Mouse (Mus musculus) midbrain, embryonic 16.5 days (tissue): ENCODE results near the gene Wnt9a. TPM values are rescaled to one million over a fixed set of nuclear protein-coding genes. Genes with fewer than 3 reads are reported as not detected.
"Not testable (repeated sequence)": the region's sequence is repeated elsewhere in the genome, so short reads cannot be mapped to it uniquely, and the experiment has no call there.

Source experiments
- ATAC-seq: fragments of 200-750 bp; cut with Nextera tagmentation; 2 replicates; pipeline ENCODE4 v1.8.0; 2017; ENCODE audit warnings: moderate TSS enrichment
- H3K27ac ChIP-seq: fragments of 300-500 bp; sonication (generic); 2 replicates; pipeline ENCODE4 v1.5.1; 2014; ENCODE audit warnings: mild to moderate bottlenecking, low read length, mixed read lengths
- H3K27me3 ChIP-seq: fragments of 300-500 bp; sonication (generic); 2 replicates; pipeline ENCODE4 v1.6.1; 2014; ENCODE audit warnings: low read depth, low read length, mixed read lengths; ENCODE audit not compliant: control insufficient read depth, insufficient read depth
- H3K36me3 ChIP-seq: fragments of 300-500 bp; sonication (generic); 2 replicates; pipeline ENCODE4 v1.6.1; 2014; ENCODE audit warnings: mild to moderate bottlenecking, low read length, moderate library complexity, mixed read lengths; ENCODE audit not compliant: control insufficient read depth, insufficient read depth
- H3K4me1 ChIP-seq: fragments of 300-500 bp; sonication (generic); 2 replicates; pipeline ENCODE4 v1.6.1; 2014; ENCODE audit warnings: mild to moderate bottlenecking, low read length, mixed read lengths; ENCODE audit not compliant: control insufficient read depth, insufficient read depth
- H3K4me2 ChIP-seq: fragments of 300-500 bp; sonication (generic); 2 replicates; pipeline ENCODE4 v1.6.1; 2014; ENCODE audit warnings: mild to moderate bottlenecking, low read length, mixed read lengths
- H3K4me3 ChIP-seq: fragments of 300-500 bp; sonication (generic); 2 replicates; pipeline ENCODE4 v1.5.1; 2014; ENCODE audit warnings: low read depth, mild to moderate bottlenecking, low read length, moderate library complexity, mixed read lengths
- H3K9ac ChIP-seq: fragments of 300-500 bp; sonication (generic); 2 replicates; pipeline ENCODE4 v1.6.1; 2014; ENCODE audit warnings: low read depth, low read length, mixed read lengths
- H3K9me3 ChIP-seq: fragments of 300-500 bp; sonication (generic); replicated peaks from 2 replicates; pipeline ENCODE4 v1.6.1; 2014; ENCODE audit warnings: mild to moderate bottlenecking, low read length, mixed read lengths; ENCODE audit not compliant: control insufficient read depth, poor library complexity, severe bottlenecking
- WGBS: fragments of 180-500 bp; shearing (Covaris S2); extraction: QIAGEN DNeasy Blood & Tissue Kit; methylation state at CpG from one replicate; pipeline ENCODE4 v1.1.7; 2014; 5-methylcytosine and 5-hydroxymethylcytosine counted together
- polyA plus RNA-seq: library from polyadenylated mRNA; unstranded; fragments of >200 nt; fragmentation: Nextera tagmentation; extraction: Ambion mirVana; gene quantifications from 2 replicates; pipeline ENCODE4 v1.2.1, GENCODE M21; 2015

Gene Wnt9a
- polyA plus RNA-seq, 1 experiment from 2014 or later, result 3.6 TPM

DNA sequence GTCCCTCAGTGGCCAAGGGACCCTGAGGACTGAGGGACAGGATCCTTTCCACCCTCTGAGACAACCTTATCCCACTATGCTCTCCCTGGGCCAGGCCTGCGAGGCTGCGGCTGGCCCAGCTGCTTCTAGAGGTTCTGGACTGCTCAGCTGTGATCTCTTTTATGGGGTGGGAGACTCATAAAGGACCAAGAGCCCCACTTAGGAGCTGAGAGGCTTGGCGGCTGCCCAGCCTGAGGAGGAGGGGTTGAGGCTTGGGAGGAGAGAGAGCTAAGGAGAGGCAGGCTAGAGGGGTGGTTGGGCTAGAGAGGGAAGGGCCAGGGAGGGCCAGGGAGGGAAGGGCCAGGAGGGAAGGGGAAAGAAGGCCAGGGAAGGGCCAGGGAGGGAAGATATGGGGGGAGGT is 57.7 kb downstream of the Wnt9a start:
- Histone ChIP-seq H3K27me3 (no peaks in the 10 kb centered on the region), H3K9ac (no peak overlapping the region), H3K4me1 (no peaks in the 10 kb centered on the region), H3K36me3 (no peaks in the 10 kb centered on the region), H3K4me3 (no peak overlapping the region), H3K27ac (no peak overlapping the region), H3K4me2 (no peak overlapping the region), H3K9me3 (no peaks in the 10 kb centered on the region)
- WGBS, result 59% methylated on average over 3 of the region's 3 CpGs
- ATAC-seq, result no peak

DNA sequence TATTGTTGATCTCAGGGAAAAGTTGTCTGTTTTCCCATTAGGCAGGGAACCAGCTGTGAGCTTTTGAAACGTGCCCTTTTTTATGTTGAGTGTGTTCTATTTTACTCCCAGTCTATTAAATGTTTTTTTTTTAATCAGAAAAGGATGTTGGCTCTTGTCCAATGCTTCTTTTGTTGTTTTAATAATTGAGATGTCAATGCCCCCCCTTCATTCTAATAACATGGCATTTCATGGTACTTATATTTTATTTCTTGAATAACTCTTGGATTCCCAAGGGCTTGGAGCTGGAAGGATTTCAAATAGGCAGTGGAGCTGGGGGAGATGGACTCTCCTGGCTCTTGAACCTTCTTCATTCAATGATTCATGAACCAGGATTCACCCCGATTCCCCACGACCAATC is 59.3 kb downstream of the Wnt9a start:
- Histone ChIP-seq H3K4me1 (no peaks in the 10 kb centered on the region), H3K9me3 (no peaks in the 10 kb centered on the region), H3K27ac (no peak overlapping the region), H3K36me3 (no peaks in the 10 kb centered on the region), H3K4me3 (no peak overlapping the region), H3K27me3 (no peaks in the 10 kb centered on the region), H3K4me2 (no peak overlapping the region), H3K9ac (no peak overlapping the region)
- WGBS, result 37% methylated on average over 3 of the region's 3 CpGs
- ATAC-seq, result no peak

DNA sequence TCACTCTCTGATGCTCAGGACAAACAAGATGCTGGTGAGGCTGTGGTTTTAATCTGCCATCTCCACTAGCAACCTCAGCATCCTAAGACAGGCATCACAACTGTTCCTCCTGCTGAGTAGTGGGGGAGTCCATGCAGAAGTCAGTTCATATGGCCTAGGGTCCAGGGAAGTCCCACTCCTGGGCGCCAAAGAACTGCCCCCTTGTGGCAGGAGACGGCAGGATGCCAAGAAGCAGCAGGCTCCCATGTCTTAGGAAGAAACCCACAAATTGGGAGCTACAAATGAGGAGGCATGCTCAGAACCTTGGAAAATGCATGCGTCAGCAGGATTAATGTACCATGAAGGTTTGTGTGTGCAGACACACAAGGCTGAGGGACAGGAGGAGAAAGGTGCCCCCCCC is 59.9 kb downstream of the Wnt9a start:
- Histone ChIP-seq H3K27ac (no peak overlapping the region), H3K4me3 (no peak overlapping the region), H3K4me2 (no peak overlapping the region), H3K9me3 (no peaks in the 10 kb centered on the region), H3K36me3 (no peaks in the 10 kb centered on the region), H3K27me3 (no peaks in the 10 kb centered on the region), H3K4me1 (no peaks in the 10 kb centered on the region), H3K9ac (no peak overlapping the region)
- 18% methylated on average over 3 of the region's 3 CpGs for WGBS
- no peak for ATAC-seq

DNA sequence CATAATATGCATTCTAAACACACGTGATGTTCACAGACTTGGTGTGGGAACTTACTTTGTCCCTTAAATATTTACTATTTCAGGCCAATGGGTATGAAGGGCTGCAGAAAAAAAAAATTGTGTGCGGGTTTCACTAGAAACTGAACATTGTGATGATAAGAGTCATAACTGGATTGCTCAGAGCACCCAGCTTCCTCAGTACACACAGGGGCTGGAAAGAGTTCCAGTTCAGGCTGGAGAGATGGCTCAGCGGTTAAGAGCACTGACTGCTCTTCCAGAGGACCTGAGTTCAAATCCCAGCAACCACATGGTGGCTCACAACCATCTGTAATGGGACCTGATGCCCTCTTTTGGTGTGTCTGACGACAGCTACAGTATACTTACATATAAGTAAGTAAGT is 61.2 kb downstream of the Wnt9a start:
- H3K4me1 ChIP-seq, H3K4me3 ChIP-seq, H3K27me3 ChIP-seq, H3K36me3 ChIP-seq, H3K9me3 ChIP-seq, ATAC-seq, H3K4me2 ChIP-seq, H3K9ac ChIP-seq, H3K27ac ChIP-seq: not testable (repeated sequence)
- WGBS, result 82% methylated on average over 4 of the region's 4 CpGs

DNA sequence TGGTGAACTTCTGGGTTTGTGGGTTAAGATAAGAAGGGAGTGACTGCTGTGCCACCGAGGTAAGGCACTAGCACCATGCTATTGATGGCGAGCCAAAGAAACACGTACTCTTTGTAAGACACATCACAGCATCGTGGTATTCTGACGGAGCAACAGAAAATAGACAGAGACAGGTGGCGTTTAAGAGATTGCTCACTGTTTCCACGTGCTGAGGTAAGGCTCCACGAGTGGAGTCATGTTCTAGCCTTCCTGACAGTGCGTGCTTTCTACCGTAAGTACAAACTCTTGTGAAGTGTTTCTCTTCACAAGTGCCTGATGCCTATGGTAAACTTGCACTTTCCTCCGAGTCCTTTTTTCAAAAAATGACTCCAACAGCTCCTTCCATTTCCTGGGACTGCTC is 63.1 kb downstream of the Wnt9a start:
- H3K9ac ChIP-seq, result no peak overlapping the region
- H3K4me1 ChIP-seq, result no peaks in the 10 kb centered on the region
- H3K4me2 ChIP-seq, result no peak overlapping the region
- H3K27ac ChIP-seq, result no peak overlapping the region
- no peaks in the 10 kb centered on the region for H3K36me3 ChIP-seq
- 79% methylated on average over 11 of the region's 11 CpGs for WGBS
- H3K9me3 ChIP-seq, result no peaks in the 10 kb centered on the region
- no peaks in the 10 kb centered on the region for H3K27me3 ChIP-seq
- no peak overlapping the region for H3K4me3 ChIP-seq
- no peak for ATAC-seq

DNA sequence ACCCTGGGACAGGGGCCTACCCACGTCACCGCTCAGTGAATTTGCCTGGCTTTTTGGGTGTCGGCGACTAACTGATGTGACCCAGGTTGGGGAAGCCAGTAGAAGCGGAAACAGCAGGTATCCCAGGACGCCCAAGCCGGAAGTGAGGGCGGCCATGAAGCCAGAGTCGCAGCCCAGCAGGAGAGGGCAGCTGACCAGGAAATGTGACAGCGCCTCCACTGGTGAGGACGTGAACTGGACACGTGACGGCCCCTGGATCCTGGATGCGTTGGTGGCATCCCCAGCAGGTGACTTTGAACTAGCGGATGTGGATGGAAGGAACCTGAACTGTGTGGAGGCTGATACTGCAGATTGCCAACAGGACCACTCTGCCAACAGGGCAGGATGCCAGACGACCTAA is 68.7 kb downstream of the Wnt9a start, which contains the start of gene Prss38:
Gene Prss38 (minus strand): TSS at position 183 of the 400 bp plus-strand sequence.
- ATAC-seq, result no peak
- no peak within 1 kb of the TSS for H3K4me2 ChIP-seq
- no peak within 1 kb of the TSS for H3K4me3 ChIP-seq
- H3K4me1 ChIP-seq, result no peaks in the 10 kb centered on the region
- WGBS, result 82% methylated on average over 16 of the region's 16 CpGs
- no peaks in the 10 kb centered on the region for H3K27me3 ChIP-seq
- no peaks in the 10 kb centered on the region for H3K36me3 ChIP-seq
- H3K9ac ChIP-seq, result no peak within 1 kb of the TSS; the same call in 1 of the 2 replicates
- no peak within 1 kb of the TSS for H3K27ac ChIP-seq
- no peaks in the 10 kb centered on the region for H3K9me3 ChIP-seq

DNA sequence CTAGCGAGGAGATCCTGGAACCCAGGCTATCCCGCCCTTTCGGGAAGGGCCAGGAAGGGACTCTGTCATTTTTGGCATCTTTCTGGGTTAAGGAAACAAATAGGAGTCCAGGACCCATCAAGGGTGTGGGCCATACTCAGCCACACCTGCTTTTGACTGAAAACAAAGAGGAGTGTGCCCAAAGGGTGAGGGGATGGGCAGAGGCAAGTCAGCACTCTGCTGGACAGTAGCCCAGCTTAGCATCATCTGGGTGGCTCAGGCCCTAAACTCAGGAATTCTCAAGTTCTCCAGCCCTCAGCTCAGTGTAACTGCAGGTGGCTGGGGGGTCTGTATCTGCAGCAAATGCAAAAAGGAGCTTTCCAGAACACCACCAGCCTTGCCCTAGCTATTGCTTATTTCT is 71.3 kb downstream of the Wnt9a start:
- H3K27me3 ChIP-seq, result no peaks in the 10 kb centered on the region
- ATAC-seq, result no peak
- H3K9ac ChIP-seq, result no peak overlapping the region
- no peak overlapping the region for H3K4me2 ChIP-seq
- no peak overlapping the region for H3K4me3 ChIP-seq
- no peaks in the 10 kb centered on the region for H3K9me3 ChIP-seq
- WGBS, result 86% methylated on average over 3 of the region's 3 CpGs
- no peaks in the 10 kb centered on the region for H3K36me3 ChIP-seq
- no peak overlapping the region for H3K27ac ChIP-seq
- H3K4me1 ChIP-seq, result no peaks in the 10 kb centered on the region

DNA sequence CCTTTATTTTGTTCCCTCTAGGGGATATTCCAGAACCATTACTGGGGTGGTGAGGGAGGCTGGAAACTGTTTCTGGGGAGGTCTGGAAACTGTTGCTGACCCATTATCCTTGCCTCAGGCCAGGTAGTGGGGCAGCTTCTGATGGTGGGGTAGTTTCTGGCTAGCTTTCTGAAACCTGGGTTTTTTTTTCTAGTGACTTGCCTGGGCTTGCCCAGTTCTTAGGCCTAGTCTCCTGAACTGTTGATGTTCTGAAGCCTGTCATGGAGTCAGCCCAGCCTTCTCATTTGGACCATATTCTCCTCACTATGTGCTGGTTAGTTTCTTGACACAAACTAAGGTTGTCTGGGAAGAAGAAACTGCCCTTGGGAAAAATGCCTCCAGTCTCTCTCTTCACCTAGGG is 72.8 kb downstream of the Wnt9a start:
- no peaks in the 10 kb centered on the region for H3K27me3 ChIP-seq
- no peak for ATAC-seq

More for the DNA sequence above, 72.8 kb downstream of the Wnt9a start:
- H3K27ac ChIP-seq, result no peak overlapping the region
- H3K4me3 ChIP-seq, result no peak overlapping the region
- no peak overlapping the region for H3K9ac ChIP-seq
- H3K36me3 ChIP-seq, result no peaks in the 10 kb centered on the region
- H3K4me1 ChIP-seq, result no peaks in the 10 kb centered on the region
- H3K9me3 ChIP-seq, result no peaks in the 10 kb centered on the region
- H3K4me2 ChIP-seq, result no peak overlapping the region
